Mouse (Mus musculus): ENCODE data around the gene Draxin.
A peak's percentile ranks its signal among the peaks of the same experiment; 100 is the strongest.

Gene Draxin

DNA sequence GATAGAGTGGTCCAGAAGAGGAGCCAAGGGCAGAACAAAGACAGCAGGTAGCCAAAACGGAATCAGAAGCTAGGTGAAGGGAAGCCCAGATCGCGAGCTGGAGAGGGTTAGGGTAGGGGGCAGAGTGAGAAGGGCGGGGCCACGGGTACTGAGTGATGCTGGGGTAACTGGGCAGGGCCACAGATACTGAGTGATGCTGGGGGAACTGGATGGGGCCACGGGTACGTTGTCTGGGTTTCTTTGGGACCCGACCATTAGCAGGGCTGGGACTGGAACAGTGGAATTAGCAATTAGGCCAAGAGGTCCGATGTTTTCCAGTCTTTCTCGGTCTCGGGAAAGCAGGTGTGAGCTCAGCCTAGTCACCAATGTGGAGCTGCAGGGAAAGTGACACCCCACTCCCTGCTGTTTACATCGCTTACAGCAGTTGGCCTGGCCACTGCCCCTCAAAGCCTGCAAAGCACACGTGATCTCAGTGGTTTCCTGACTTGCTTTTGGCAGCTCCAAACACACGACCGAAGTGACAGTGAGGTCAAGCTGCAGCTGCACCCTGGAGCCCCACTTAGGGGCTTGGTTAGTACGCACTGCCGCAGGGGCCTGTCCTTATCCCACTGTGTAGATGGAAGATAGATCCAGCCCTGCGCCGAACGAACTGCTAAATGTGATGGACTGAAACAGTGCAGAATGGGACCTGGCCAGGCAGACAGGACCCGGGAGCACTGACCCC lies 47.2 kb downstream of the Draxin start:
- no peak for DNase-seq (ENCODE audit: low spot score)

DNA sequence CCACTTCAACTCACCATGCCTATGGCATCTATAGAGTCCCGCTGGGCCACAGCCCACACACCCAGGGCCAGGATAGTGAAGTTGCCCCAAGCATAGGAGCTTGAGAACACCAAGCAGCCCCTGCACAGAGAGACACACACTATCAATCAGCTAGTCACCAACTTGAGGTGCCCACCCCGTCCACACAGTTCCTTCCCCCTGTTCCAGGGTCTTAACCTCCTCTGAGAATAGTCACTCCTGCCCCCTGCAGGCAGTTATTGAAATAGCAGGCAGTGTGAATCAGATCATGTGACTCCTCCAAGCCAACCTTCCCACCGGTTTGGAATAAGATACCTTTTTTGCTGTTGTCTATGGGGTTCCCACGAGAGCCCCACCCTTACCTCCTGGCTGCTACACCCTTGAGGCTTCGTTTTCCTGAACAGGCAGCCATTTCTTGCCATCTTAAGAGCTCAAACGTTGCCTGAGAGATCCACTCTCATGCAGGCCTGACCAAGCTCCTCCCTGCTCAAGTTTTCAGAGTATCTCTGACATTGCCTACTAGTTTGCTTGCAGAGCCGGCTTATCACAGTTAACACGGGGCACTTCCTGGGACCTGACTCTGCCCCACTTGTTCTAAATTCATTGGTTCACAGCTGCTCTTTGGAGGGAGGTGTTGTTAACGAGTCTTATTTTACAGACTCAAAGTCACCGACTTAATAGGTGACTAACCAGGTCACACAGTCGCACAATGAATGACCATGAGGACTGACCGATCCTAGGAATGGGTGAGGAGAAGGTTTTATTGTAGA lies 48.0 kb downstream of the Draxin start:
- DNase-seq (ENCODE audit: low spot score) = peak; percentile 42

GRCm38 (mm10) chr4:148081201-148081600 lies 49.3 kb downstream of the Draxin start:
- DNase-seq (ENCODE audit: low spot score) = no peak

DNA sequence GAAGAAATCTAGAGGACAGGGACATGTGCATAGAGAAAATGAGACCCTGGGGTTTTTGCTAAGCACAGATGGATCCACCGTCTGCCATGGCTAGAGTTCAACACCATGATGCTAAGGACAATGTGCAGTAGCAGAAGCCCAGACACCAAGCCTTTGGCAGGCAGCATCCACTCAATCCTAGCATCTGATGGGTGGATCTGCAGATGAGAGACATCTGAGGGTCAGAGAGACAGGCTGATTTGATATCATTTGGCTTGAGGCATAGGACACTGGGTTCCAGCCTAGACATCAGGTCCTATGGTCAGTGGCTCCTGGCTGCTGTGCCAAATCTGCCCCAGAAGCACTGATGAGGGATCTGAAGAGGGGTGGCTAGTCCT lies 49.9 kb downstream of the Draxin start:
- DNase-seq (ENCODE audit: low spot score) = no peak

GRCm38 (mm10) chr4:148079944-148080596 lies 50.4 kb downstream of the Draxin start:
- no peak for DNase-seq (ENCODE audit: low spot score)

GRCm38 (mm10) chr4:148079212-148079611 lies 51.3 kb downstream of the Draxin start:
- no peak for DNase-seq (ENCODE audit: low spot score)

- DNase-seq (ENCODE audit: low spot score) = no peak
Observed at GRCm38 (mm10) chr4:148075881-148076280, 54.6 kb downstream of the Draxin start.

DNA sequence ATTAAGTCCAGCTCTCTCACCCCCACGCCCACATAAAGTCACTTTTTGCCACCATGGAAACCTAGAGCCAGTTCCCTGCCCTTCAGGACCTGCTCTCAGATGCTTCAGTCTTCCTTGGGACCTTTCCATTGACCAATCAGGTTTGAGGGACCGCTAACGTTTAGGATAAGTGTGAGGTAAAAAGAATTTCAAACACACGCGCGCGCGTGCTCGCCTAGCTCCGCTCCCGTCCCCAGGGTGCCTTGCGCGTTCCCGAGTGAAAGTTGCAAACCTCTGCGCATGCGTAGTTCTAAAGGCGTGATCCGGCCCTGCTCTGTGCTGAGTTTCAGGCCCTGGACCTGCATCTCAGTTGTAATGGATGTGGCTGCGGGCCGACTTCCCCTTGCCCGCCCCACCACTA lies 55.2 kb downstream of the Draxin start:
- DNase-seq (ENCODE audit: low spot score) = peak; percentile 64

DNA sequence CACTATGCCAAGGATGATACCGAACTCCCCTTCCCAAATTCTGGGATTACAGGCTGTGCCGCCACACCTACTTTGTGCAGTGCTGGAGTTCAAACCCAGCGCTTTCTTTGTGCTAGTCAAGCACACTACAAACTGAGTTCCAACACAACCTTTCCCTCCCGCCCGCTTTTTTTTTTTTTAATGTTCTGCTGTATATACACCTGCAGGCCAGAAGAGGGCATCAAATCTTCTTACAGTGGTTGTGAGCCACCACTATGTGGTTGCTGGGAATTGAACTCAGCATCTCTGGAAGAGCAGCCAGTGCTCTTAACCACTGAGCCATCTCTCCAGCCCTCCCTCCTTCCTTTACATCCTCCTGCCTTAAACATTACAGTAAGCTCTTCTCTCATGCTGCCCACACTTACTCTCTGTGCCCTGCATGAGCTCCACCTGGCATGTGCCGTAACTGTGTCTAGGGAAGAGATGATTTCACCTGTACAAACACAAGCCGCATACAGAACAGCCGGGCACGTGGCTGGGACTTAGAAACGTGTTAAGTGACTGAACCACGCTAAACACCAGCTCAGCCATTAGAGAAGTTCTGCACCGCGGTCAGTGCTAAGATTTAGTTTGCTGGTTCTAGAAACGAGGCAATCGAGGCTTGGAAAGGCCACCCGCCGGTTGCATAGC lies 55.8 kb downstream of the Draxin start:
- no peak for DNase-seq (ENCODE audit: low spot score)

GRCm38 (mm10) chr4:148071508-148071907 lies 59.0 kb downstream of the Draxin start:
- no peak for DNase-seq (ENCODE audit: low spot score)

DNA sequence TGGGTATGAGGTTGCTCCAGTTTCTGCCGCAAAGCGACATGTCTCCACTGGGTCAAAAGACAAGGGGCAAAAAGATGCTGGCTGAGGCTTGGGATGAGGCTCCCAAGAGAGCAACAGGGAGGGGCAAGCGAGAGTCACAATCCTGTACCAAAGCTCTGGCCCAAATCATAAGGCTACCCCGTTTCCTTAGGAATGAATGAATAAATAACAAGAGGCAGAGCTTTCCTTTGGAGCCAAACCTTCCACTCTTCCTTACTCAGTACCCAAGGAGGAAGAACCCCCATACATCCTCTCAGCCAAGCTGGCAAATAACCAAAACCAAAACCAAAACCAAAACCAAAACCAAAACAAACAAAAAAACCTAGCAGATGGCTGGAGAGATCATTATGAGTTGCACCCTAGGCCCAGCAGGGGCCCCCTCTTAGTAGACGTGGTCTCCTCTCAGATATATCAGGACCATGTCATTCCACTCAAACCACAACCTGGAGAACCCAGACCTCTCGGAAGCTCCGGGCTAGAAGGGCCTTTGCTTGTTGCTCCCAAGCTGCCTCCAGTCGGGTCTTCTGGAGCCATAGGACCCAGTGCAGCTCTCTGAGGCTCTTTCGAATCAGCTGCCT lies 60.8 kb downstream of the Draxin start:
- no peak for DNase-seq (ENCODE audit: low spot score)

DNA sequence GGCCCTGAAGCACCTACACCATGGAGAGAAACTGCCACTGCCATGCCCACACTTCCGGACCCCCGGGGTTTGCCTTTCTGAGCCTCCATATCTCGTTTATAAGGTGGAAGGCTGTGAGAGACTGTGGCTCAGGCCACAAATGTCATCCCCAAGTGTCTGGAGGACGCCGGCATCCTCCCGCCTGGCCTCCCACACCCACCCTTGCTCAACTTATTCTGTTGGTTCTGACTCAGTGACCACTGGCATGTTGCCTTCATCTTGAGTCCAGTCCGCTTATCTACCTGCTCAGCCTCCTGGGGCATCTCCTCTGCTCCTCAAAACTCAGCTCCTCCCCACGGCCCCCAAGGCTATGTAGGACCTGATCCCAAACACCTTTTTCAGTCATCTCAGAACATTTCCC lies 63.2 kb downstream of the Draxin start:
- no peak for DNase-seq (ENCODE audit: low spot score)

DNA sequence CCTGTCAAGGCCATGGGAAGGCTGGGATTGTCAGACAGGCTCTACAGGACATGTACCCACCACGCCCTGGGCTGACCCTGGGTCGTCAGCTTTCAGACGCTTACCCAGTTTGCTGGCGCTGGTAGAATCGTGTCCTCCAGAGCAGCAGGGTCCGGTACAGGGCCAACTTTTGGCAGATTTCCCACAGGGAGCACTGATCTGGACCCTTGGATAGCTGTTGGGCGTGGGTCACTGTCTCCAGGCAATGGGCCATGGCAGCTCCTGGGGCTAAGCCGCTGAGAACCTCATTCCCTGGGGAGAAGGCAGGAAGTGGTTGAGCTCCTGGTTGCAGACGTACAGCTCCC lies 64.1 kb downstream of the Draxin start:
- peak; percentile 52 for DNase-seq (ENCODE audit: low spot score)

GRCm38 (mm10) chr4:148065702-148066400 lies 64.6 kb downstream of the Draxin start:
- no peak for DNase-seq (ENCODE audit: low spot score)

- DNase-seq (ENCODE audit: low spot score) = no peak
Observed at GRCm38 (mm10) chr4:148061086-148061480, 69.4 kb downstream of the Draxin start.

DNA sequence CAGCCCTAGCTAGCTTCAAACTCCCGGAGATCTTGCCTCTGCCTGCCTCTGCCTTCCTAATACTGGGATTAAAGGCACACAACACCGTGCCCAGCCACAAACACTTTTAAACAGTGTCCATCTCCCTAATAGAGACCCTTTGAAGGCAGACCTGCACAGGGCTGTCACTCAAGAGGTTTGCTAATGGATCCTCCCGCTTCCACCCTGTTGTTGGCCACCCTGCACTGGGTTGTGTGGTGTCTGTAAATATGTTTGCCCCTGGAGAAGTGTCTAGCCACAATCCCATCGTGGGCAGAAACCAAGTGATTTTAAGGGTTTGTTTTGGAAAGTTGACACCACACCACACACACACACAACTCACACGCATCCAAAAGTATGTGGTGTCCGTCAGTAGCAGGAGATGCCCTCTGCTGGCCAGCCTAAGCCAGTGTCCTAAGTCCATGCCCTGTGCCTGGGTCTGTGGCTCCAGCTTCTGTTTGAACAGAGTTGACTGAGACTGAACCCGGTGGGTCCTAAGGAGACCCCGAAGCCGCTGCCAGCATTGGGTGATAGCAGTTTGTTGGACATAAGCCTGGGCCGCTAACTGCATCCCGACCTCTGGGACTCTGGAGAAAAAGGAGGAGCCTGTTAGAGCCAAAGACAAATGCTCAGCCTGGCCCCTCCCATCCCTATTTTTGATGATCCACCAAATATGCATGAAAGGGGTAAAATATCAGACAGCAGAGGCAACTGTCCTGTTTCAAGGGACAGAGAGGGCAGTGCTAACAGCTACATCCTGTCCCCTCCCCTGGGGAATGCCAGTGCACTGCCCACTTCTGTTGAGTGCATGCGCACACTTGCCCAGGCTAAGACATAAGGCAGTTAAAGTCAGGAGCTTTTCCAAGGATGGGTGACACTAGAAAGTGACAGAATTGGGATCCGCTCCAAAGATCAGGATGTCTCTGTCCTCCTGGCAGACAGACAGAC lies 70.1 kb downstream of the Draxin start:
- DNase-seq (ENCODE audit: low spot score) = peak; percentile 51

- DNase-seq (ENCODE audit: low spot score) = no peak
Observed at GRCm38 (mm10) chr4:148058993-148059392, 71.5 kb downstream of the Draxin start.

DNA sequence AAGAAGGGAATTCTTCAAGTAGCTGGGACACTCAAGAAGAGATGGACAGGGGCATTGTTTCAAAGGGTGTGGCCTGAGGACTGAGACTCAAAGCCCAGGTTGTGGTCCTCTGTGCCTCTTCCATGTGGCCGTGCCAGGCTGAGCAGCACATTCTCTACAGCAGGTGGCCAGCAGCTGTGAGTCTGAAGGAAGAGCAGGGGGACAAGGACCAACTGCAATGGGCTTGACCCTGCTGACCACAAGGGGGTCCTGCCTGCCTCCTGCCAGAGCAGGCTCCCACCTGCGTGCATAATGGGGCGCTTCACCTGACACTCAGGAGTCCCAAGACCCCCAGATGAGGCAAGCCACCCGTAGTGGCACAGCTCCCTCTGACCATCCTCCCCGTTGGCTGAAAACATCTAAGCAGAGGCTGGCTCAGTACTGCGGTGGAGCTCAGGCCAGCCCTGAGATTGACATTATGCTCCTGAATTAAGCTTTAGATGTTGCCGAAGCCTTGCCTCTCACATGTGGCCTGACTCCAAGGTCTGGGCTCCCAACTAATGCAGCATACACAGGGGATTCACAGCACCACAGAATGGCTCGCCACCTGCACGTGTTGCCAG lies 72.2 kb downstream of the Draxin start:
- DNase-seq (ENCODE audit: low spot score) = no peak

- DNase-seq (ENCODE audit: low spot score) = no peak
Observed at GRCm38 (mm10) chr4:148057661-148058209, 72.8 kb downstream of the Draxin start.

- no peak for DNase-seq (ENCODE audit: low spot score)
Observed at GRCm38 (mm10) chr4:148056801-148057200, 73.7 kb downstream of the Draxin start.
